Mouse (Mus musculus): ENCODE data around the gene Snf8. TPM values are rescaled to one million over a fixed set of nuclear protein-coding genes. Genes with fewer than 3 reads are reported as not detected.

Gene Snf8
- total RNA-seq (2014; rRNA removed) (23.2 and 38.6 TPM in 2 replicates), polyA plus RNA-seq (2015; fragmentation: Nextera tagmentation; extraction: Ambion mirVana) (114 TPM in 2 replicates)

DNA sequence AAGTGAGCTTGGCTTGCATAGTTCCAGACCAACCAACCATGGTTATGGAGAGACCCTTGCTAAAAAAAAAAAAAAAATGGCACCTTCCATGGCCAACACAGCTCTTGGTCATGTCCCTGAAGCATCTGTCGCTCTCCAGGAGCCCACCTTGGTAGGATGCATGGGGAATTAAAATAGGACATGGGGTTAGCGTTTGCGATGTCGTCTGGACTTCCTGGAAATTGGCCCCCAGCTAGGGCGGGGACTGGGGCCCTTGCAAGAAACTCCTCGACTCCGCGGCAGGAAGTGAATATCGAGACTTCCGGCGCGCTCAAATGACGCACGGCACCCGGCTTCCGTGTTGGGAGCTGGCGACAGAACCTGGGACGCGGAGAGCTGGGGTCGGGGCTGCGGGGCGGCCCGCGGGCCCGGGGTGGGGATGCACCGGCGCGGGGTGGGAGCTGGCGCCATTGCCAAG lies at the start of gene Snf8:
Gene Snf8, plus strand, starts transcription at position 290 of the 457 bp plus-strand sequence.
- ATAC-seq (ENCODE audit: low FRiP score) (peak; percentile 76), DNase-seq (ENCODE audit: low spot score) (peak; percentile 95)
- no peaks in the 10 kb centered on the region for H3K4me1 ChIP-seq (ENCODE audit: insufficient read depth, low read length)
- peak within 1 kb of the TSS; percentile 74 for H3K9ac ChIP-seq (replicated peaks; ENCODE audit: low read length, poor library complexity, severe bottlenecking)
- H3K4me2 ChIP-seq (ENCODE audit: low read depth, low read length, poor library complexity, severe bottlenecking), result peak within 1 kb of the TSS; percentile 91
- H3K9me3 ChIP-seq (ENCODE audit: low read length), result no peaks in the 10 kb centered on the region
- H3K27ac ChIP-seq (ENCODE audit: low read depth, low read length), result peak within 1 kb of the TSS; percentile 63
- H3K4me3 ChIP-seq (ENCODE audit: low read depth, low read length), result peak within 1 kb of the TSS; percentile 84
- WGBS, result under 1% methylated on average over 28 of the region's 29 CpGs
- no peak for TF ChIP-seq CTCF (IDR thresholded peaks at IDR 0.05)
- H3K36me3 ChIP-seq (ENCODE audit: insufficient read depth, low read length), result peaks cover 10% of the 10 kb centered on the region
- no peaks in the 10 kb centered on the region for H3K27me3 ChIP-seq (ENCODE audit: insufficient read depth, low read length)

GRCm38 (mm10) chr11:95987854-95988447 lies 46.7 kb upstream of the Snf8 start:
- no peak overlapping the region for H3K4me3 ChIP-seq (ENCODE audit: low read depth, low read length)
- no peak overlapping the region for H3K27ac ChIP-seq (ENCODE audit: low read depth, low read length)
- no peak for DNase-seq (ENCODE audit: low spot score)
- no peaks in the 10 kb centered on the region for H3K27me3 ChIP-seq (ENCODE audit: insufficient read depth, low read length)
- no peaks in the 10 kb centered on the region for H3K9me3 ChIP-seq (ENCODE audit: low read length)
- no peak overlapping the region for H3K4me2 ChIP-seq (ENCODE audit: low read depth, low read length, poor library complexity, severe bottlenecking)
- H3K9ac ChIP-seq (replicated peaks; ENCODE audit: low read length, poor library complexity, severe bottlenecking), result no peak overlapping the region
- H3K36me3 ChIP-seq (ENCODE audit: insufficient read depth, low read length), result no peaks in the 10 kb centered on the region
- WGBS, result 72% methylated on average over 6 of the region's 6 CpGs
- TF ChIP-seq CTCF (IDR thresholded peaks at IDR 0.05), result no peak
- no peaks in the 10 kb centered on the region for H3K4me1 ChIP-seq (ENCODE audit: insufficient read depth, low read length)
- ATAC-seq (ENCODE audit: low FRiP score), result no peak

DNA sequence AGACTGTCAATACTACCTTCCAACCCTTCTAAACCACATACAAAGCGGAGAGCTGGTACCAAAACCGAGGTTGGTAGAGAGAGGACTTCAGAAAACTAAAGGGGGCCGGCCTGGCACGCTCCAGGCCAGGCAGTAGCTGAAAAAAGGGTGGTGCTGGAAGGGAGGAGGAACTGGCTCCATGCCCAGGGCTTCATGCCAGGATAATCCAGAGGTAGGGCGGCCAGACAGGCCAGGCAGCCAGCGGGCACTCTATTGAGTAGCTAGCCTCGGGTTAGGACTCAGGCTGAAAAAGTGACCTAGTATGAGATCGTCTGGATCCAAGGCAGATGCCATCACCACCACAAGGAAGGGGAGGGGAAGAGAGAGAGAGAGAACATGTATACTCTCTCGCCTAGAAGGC lies 46.2 kb upstream of the Snf8 start:
- no peak overlapping the region for H3K27ac ChIP-seq (ENCODE audit: low read depth, low read length)
- no peaks in the 10 kb centered on the region for H3K9me3 ChIP-seq (ENCODE audit: low read length)
- DNase-seq (ENCODE audit: low spot score), result peak; percentile 72
- H3K4me2 ChIP-seq (ENCODE audit: low read depth, low read length, poor library complexity, severe bottlenecking), result no peak overlapping the region
- no peak overlapping the region for H3K4me3 ChIP-seq (ENCODE audit: low read depth, low read length)
- WGBS, result 43% methylated on average over 9 of the region's 9 CpGs
- no peaks in the 10 kb centered on the region for H3K4me1 ChIP-seq (ENCODE audit: insufficient read depth, low read length)
- ATAC-seq (ENCODE audit: low FRiP score), result no peak
- no peak for TF ChIP-seq CTCF (IDR thresholded peaks at IDR 0.05)
- H3K9ac ChIP-seq (replicated peaks; ENCODE audit: low read length, poor library complexity, severe bottlenecking), result no peak overlapping the region
- H3K36me3 ChIP-seq (ENCODE audit: insufficient read depth, low read length), result no peaks in the 10 kb centered on the region
- no peaks in the 10 kb centered on the region for H3K27me3 ChIP-seq (ENCODE audit: insufficient read depth, low read length)

- H3K36me3 ChIP-seq (ENCODE audit: insufficient read depth, low read length), result no peaks in the 10 kb centered on the region
- ATAC-seq (ENCODE audit: low FRiP score) (no peak), DNase-seq (ENCODE audit: low spot score) (no peak)
- no peaks in the 10 kb centered on the region for H3K27me3 ChIP-seq (ENCODE audit: insufficient read depth, low read length)
- H3K9me3 ChIP-seq (ENCODE audit: low read length), result no peaks in the 10 kb centered on the region
- no peak overlapping the region for H3K9ac ChIP-seq (replicated peaks; ENCODE audit: low read length, poor library complexity, severe bottlenecking)
- no peak overlapping the region for H3K4me2 ChIP-seq (ENCODE audit: low read depth, low read length, poor library complexity, severe bottlenecking)
- no peaks in the 10 kb centered on the region for H3K4me1 ChIP-seq (ENCODE audit: insufficient read depth, low read length)
- no peak overlapping the region for H3K4me3 ChIP-seq (ENCODE audit: low read depth, low read length)
- WGBS, result 52% methylated on average over 8 of the region's 8 CpGs
- 0 out of 2 replicates have a peak overlapping the region, but pooled peaks have one; percentile 77 for H3K27ac ChIP-seq (ENCODE audit: low read depth, low read length)
- TF ChIP-seq CTCF (IDR thresholded peaks at IDR 0.05), result no peak
Measured at GRCm38 (mm10) chr11:95989864-95990263, 44.8 kb upstream of the Snf8 start.

DNA sequence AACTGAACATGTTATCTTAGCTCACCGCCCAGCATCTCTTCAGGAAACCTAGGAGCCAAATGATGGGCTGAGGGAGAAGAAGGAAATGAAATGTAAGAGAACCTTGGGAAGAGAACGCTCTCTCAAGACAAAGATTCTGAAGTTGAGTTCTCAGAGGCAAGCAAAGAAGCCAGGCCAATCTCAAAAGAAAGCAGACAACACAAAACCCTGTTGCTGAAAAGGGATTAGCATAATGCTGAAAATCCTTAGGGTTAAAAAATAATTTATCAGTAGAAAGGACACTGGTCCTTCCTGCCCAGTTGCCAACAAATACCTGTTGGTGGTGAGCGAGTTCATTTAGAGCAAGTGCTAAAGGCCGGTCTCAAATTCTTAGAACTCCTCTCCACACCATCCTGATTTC lies 44.3 kb upstream of the Snf8 start:
- H3K4me3 ChIP-seq (ENCODE audit: low read depth, low read length), result peak overlapping the region; percentile 62
- no peak for TF ChIP-seq CTCF (IDR thresholded peaks at IDR 0.05)
- H3K27ac ChIP-seq (ENCODE audit: low read depth, low read length), result peak overlapping the region; percentile 77; the same call in 1 of the 2 replicates
- ATAC-seq (ENCODE audit: low FRiP score) (no peak), DNase-seq (ENCODE audit: low spot score) (no peak)
- 36% methylated on average over 4 of the region's 4 CpGs for WGBS
- no peaks in the 10 kb centered on the region for H3K36me3 ChIP-seq (ENCODE audit: insufficient read depth, low read length)
- H3K4me1 ChIP-seq (ENCODE audit: insufficient read depth, low read length), result no peaks in the 10 kb centered on the region
- H3K9ac ChIP-seq (replicated peaks; ENCODE audit: low read length, poor library complexity, severe bottlenecking), result peak overlapping the region; percentile 79
- no peaks in the 10 kb centered on the region for H3K27me3 ChIP-seq (ENCODE audit: insufficient read depth, low read length)
- H3K4me2 ChIP-seq (ENCODE audit: low read depth, low read length, poor library complexity, severe bottlenecking), result peak overlapping the region; percentile 95
- H3K9me3 ChIP-seq (ENCODE audit: low read length), result no peaks in the 10 kb centered on the region

DNA sequence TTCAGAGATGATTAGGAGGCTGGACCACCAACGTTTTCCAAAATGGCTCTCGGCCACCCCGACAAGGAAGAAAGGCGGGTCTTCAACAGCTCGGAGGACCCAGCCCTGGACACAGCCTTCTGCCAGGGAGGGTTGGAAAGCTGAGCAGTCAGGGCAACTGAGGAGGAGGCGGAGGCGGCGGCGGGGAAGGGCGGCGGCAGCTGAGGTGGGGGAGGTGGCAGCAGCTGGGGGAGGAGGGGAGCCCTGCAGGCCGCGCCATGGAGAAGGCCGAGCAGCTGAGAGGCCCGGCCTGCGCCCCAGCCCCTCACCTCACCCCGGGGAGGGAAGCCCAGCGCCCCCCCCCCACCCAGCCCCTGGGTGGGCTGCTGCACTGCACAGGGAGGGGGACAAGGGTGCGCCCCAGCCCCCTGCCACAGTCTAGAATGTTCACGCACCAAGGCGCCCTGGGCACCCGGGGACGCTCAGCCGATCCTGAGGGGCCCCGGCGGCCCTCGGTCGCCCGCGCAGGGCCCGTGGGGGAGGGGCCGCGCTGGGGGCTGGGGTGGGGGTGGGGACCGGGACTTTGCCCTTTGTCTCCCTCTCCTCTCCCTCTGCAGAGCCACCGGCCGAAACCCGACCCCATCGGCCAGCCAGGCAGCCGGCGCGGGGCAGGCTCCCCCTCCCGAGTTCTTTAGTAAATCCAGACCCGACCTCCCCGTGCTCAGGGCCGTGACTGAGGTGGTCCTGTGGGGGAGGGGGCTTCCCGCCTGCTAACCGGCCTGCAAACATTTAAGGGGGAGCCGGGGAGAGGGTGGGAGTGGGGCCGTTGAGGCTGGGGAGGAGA lies 43.6 kb upstream of the Snf8 start:
- peak; percentile 55 for DNase-seq (ENCODE audit: low spot score)
- 6% methylated on average over 21 of the region's 49 CpGs for WGBS

More for the DNA sequence above, 43.6 kb upstream of the Snf8 start:
- Histone ChIP-seq H3K27ac (ENCODE audit: low read depth, low read length) (peak overlapping the region; percentile 77), H3K36me3 (ENCODE audit: insufficient read depth, low read length) (no peaks in the 10 kb centered on the region), H3K9me3 (ENCODE audit: low read length) (no peaks in the 10 kb centered on the region), H3K9ac (replicated peaks; ENCODE audit: low read length, poor library complexity, severe bottlenecking) (peak overlapping the region; percentile 79), H3K4me2 (ENCODE audit: low read depth, low read length, poor library complexity, severe bottlenecking) (peak overlapping the region; percentile 95), H3K4me3 (ENCODE audit: low read depth, low read length) (peak overlapping the region; percentile 62), H3K27me3 (ENCODE audit: insufficient read depth, low read length) (no peaks in the 10 kb centered on the region), H3K4me1 (ENCODE audit: insufficient read depth, low read length) (no peaks in the 10 kb centered on the region)
- no peak for TF ChIP-seq CTCF (IDR thresholded peaks at IDR 0.05)
- ATAC-seq (ENCODE audit: low FRiP score), result peak; percentile 74
